Mouse (Mus musculus) 3134 (cell line): ENCODE measurements at regions not wholly inside any gene's neighbourhood (a gene's known extent, or its start where the extent isn't known, plus 50 kb on each side); places are given as distances from the start of the nearest gene placed in this dataset.

ENCODE experiments used
- DNase-seq: peaks from one replicate; pipeline ENCODE4 v3.0.0-alpha.2; 2011; ENCODE audit warnings: low spot score; ENCODE audit not compliant: insufficient read length; ENCODE audit errors: extremely low read depth

DNA sequence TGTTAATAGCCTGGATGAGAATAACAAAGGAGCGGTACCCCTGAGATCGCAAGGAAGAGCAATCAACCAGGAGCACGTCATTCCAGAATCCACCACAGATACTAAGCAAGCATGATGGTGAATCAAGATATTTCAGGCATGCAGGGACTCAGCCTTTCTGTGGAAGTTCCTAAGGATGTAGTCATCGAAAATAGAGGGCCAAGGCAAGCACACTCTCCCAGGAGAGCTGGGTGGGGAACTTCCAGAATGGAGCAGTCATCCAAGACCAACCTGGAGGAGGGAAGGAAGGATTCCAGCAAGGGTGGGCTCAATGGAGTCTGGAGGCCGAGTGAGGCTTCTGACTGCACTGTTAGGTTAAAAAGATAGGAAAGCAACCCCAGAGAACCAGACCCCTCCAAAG lies 75.0 kb upstream of the S1pr3 start:
- no peak for DNase-seq

DNA sequence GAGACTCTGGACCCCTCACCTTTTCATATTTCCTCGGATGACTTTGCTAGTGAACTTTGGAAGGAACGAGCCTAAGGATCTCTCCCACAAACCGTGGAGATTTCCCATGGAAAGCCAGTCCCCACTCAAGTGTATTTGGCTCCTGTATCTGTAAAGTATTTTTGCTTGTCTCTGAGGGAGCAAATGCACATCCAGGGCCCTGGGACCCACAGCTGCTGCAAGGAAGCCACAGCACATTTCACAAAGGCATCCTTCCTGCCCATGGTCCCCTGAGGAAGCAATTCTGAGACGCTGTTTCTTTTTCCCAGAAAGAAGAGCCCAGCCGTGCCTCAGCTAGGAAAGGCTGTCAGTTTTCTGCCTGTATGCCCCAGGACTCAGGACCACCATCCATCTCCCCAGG lies 71.7 kb upstream of the S1pr3 start:
- no peak for DNase-seq

DNA sequence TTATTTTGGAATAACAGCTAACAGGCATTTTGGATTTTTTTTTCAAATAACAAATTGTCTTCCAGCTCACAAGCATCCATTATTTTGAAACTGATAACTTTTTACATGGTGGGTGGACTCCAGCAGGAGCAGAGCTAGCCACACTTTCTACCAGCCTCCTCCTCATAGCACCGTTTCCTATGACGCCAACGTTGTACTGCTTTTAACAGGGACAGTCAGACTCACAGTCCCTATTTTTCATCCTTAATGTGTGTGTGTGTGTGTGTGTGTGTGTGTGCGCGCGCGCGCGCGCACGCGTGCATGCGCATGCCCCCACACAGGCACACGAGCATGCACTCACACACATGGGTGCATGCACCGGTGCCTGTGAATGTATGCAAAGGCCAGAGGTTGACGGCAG lies 70.5 kb upstream of the S1pr3 start:
- no peak for DNase-seq

DNA sequence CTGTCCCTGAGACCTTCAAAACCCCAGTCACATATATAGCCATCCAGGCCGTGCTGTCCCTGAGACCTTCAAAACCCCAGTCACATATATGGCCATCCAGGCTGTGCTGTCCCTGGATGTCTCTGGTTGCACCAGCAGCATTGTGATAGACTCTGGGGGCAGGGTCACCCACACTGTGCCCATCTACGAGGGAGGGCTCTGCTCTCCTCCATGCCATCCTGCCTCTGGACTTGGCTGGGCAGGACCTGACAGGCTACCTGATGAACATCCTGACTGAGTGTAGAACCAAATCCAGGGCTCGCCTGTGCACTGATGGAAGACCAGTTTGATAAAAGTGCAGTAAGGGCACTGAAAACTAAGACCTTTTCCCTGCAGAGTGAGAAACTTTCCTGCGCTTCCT lies 63.1 kb upstream of the S1pr3 start:
- DNase-seq, result no peak

DNA sequence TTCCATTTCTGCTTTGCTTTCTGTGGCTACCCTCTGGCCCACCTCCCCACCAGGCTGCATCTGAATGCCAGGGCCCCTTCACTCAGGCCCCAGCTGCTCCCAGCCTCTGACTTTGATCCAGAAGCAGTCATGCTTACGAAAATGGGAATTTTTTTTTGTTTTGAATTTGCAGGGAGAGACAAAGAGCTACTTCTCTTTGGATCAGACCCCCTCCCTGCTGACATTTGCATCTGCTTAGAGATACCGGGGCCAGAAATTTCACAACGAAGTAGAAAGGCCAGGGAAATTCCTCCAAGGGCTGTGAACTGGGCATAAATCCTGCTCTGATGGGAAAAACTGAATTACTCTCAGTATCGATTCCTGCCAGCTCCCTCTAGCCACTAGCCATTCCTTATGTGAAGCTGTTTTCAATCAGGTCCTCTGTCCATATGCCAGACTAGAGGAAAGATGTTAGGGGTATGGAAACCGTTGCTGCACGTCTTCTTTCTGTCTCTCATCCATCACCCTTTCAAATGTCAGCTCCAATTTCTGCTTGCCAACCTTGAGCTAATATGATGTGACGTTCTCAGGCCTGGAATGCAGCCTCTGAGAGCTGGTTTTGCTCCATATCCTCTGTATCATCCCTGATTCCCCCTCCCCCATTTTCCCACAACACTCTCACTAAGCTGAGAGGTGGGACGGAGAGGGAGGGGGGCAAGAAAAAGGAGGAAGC lies 62.4 kb upstream of the S1pr3 start:
- DNase-seq, result no peak

DNA sequence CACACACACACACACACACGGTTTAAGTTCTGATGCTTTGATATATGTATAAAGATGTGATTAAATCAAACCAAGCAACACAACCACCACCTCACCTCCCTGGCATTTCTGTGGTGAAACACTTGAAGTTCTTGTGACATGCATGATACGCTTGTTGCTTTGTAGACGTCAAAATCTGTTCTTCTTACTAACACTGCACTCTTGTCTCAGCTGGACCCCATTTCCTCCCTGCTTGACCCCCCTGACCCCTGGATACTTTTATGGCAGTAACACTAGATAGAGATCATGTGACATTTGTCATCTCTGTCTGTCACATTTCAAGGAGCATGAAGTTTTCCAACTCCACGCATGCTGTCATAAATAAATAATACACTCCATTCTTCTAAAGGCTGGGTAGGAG lies 59.7 kb upstream of the S1pr3 start:
- no peak for DNase-seq

DNA sequence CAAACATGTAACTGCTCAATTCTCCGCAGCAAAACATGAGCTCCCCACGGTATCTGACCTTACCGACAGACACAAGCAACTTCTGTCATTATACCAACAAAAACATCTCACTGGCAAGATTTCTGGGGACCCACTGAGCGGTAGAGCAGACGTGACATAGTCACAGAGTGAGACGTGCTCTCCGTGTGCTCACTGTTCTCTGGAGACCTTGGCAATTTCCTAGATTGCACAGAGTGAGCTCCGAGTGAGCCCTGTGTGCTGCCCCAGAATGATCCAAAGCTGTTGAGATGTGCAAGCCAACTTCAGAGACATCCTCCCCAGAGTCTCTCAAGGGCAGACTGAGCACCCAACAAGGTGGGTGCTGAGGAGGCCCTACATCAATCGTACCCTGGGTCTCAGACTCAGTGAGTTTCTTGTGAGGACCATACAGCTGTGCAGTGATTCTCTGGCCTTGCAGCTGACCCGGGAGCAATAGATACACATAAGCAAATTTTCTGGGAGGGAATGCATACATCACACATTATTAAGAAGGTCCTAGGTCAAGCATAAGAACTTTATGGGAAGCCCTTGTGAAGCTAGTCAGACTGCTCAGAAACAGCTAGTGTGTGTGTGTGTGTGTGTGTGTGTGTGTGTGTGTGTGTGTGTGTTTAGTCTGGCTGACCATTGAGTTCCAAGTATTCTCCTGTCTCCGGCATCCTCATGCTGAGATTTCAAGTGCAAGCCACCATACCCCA lies 58.5 kb upstream of the S1pr3 start:
- no peak for DNase-seq

DNA sequence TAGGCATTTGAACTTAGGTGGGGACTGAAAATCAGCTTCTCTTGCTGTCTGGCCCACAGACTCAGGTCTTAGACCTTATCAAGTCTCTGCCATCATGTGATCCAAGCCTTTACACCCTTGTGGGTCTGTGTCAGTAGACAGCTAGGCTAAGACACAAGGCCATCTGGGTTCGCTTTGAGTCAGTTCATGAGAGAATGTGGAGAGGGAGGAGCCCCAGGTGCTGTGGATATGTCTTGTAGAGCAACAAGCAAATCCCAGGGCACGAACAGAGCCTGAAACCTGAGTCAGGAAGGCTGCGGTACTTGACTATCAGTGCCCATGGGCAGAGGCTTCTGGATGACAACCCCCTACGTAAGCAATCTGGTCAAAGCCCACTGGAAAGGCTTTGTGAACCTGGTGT lies 55.6 kb upstream of the S1pr3 start:
- DNase-seq, result no peak

DNA sequence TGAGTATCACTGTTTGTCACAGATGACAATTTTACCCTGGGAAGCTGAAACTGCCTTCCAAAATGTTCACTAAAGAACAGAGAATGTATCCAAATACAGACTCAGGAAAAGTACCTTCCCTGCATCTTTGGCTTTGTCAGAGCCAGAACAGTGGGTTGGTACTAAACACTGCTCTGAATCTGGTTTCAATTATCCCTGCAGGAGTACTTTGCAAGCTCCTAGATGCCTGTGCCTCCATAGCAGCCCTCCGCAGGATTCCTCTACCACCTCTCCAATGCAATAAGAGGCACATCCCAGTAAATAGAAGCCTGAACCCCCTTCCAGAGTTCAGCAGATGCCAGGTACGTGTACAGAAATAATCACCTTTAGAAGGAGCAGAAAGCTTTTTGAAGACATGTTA lies 52.9 kb upstream of the S1pr3 start:
- no peak for DNase-seq
